Mouse (Mus musculus): ENCODE measurements around the gene Knop1.

- TF ChIP-seq CTCF (IDR thresholded peaks at IDR 0.05; ENCODE audit: control insufficient read depth, insufficient read depth, insufficient read length) = no peak
- TF ChIP-seq MAX (IDR thresholded peaks at IDR 0.05) = no peak
- TF ChIP-seq FOSL1 (IDR thresholded peaks at IDR 0.05; ENCODE audit: insufficient read depth, low read length, poor library complexity, severe bottlenecking) = no peak
- TF ChIP-seq USF1 (IDR thresholded peaks at IDR 0.05; ENCODE audit: low read depth) = no peak
- no peak for TF ChIP-seq CEBPB (IDR thresholded peaks at IDR 0.05; ENCODE audit: low read depth)
These were observed 23.5 kb upstream of the Knop1 start for GRCm38 (mm10) chr7:118879466-118880029.

All from C2C12 (cell line).